Comparison of ENCODE assay signal across 9 mouse cellular contexts in the genomic region with DNA sequence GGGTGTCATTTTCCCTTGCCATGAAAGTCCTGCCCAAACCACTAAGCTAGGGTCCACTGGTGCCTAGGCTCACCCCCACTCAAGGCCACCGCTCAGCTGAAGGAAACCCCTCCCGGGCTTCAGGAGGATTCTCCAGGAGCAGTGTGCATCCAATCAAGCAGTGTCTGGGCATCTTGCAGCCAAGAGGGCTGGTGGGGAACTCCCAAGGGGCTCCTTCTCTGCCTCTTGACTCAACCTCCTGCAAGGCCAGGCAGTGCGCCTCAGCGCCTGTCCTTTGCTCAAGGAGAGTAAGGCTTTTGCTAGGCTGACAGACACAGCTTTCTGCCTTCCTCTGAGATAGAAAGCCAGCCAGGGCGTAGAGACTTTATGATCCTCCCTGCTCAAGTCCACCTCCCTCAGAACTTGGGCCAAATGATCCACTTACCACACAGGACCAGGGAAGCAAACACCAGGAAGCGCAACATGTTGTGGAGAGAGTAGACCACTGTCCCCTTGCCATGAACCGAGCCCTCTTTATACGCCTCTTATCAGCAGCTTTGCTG. TPM values are rescaled to one million over a fixed set of nuclear protein-coding genes. Genes with fewer than 3 reads are reported as not detected.
DNase-seq lines count a peak whose midpoint lies in the region; ATAC-seq lines count a peak whose summit lies in the region.
"Had no signal": no experiment of that assay in that cellular context is flagged by ENCODE, and none has a peak within 500 bp of the region (broad histone marks: within the 10 kb centered on the region; RNA-seq: fewer than 3 reads in every experiment).

Gene Cela1 (minus strand): TSS at position 492 of the 542 bp plus-strand sequence.

- no peak for DNase-seq in heart, adult 9 months (ENCODE audit: low spot score in 2 of 2)
- peak; percentile 86 for DNase-seq in 3T3-L1 (ENCODE audit: low read depth, low spot score)
- peak; percentile 35 to 43 for DNase-seq in adrenal gland, postnatal 36 days
- DNase-seq in layer of hippocampus, adult 8-10 months (ENCODE audit: low spot score in 2 of 2): no peak
- no peak for DNase-seq in cerebellum, postnatal 10 days

- H3K36me3 ChIP-seq in heart, embryonic 13.5 days: 0 out of 2 replicates have a peak, but pooled peaks cover 3% of the 10 kb centered on the region
- no peaks in the 10 kb centered on the region for H3K36me3 ChIP-seq in liver, embryonic 12.5 days
- H3K36me3 ChIP-seq in hindbrain, embryonic 13.5 days: no peaks in the 10 kb centered on the region
- H3K36me3 ChIP-seq: limb, embryonic 15.5 days had no signal

- 0 out of 2 replicates have a peak within 1 kb of the TSS, but pooled peaks have one; percentile 26 for H3K9ac ChIP-seq in heart, embryonic 13.5 days
- peak within 1 kb of the TSS; percentile 14; the same call in 1 of the 2 replicates for H3K9ac ChIP-seq in liver, embryonic 12.5 days
- no peak within 1 kb of the TSS for H3K9ac ChIP-seq in hindbrain, embryonic 13.5 days
- H3K9ac ChIP-seq: limb, embryonic 15.5 days had no signal

- no peak within 1 kb of the TSS for H3K27ac ChIP-seq in heart, embryonic 13.5 days (replicated peaks)
- peak within 1 kb of the TSS; percentile 56; the same call in 1 of the 2 replicates for H3K27ac ChIP-seq in liver, embryonic 12.5 days
- H3K27ac ChIP-seq in hindbrain, embryonic 13.5 days: no peak within 1 kb of the TSS
- H3K27ac ChIP-seq: limb, embryonic 15.5 days had no signal

- 61% methylated on average over 8 of the region's 8 CpGs for WGBS in heart, embryonic 13.5 days
- 50% methylated on average over 8 of the region's 8 CpGs for WGBS in liver, embryonic 12.5 days (ENCODE audit: insufficient replicate concordance)
- 89% methylated on average over 8 of the region's 8 CpGs for WGBS in hindbrain, embryonic 13.5 days

- H3K4me2 ChIP-seq in heart, embryonic 13.5 days: peak within 1 kb of the TSS; percentile 30
- peak within 1 kb of the TSS; percentile 45 for H3K4me2 ChIP-seq in liver, embryonic 12.5 days
- no peak within 1 kb of the TSS for H3K4me2 ChIP-seq in hindbrain, embryonic 13.5 days
- H3K4me2 ChIP-seq: limb, embryonic 15.5 days had no signal

- H3K9me3 ChIP-seq in heart, embryonic 13.5 days: peaks cover 11% of the 10 kb centered on the region
- H3K9me3 ChIP-seq in liver, embryonic 12.5 days (replicated peaks): peaks cover 10% of the 10 kb centered on the region; the same call in 1 of the 2 replicates
- H3K9me3 ChIP-seq in hindbrain, embryonic 13.5 days: 0 out of 2 replicates have a peak, but pooled peaks cover 8% of the 10 kb centered on the region
- H3K9me3 ChIP-seq: limb, embryonic 15.5 days had no signal

- H3K4me3 ChIP-seq in heart, embryonic 13.5 days: no peak within 1 kb of the TSS
- no peak within 1 kb of the TSS for H3K4me3 ChIP-seq in liver, embryonic 12.5 days
- no peak within 1 kb of the TSS for H3K4me3 ChIP-seq in hindbrain, embryonic 13.5 days
- H3K4me3 ChIP-seq: limb, embryonic 15.5 days had no signal

- no peak for ATAC-seq in heart, embryonic 13.5 days (ENCODE audit: extremely low read depth, insufficient number of reproducible peaks, low FRiP score, low TSS enrichment)
- ATAC-seq in liver, embryonic 12.5 days: no peak
- no peak for ATAC-seq in hindbrain, embryonic 13.5 days (ENCODE audit: low FRiP score)

- peaks cover 15% of the 10 kb centered on the region for H3K27me3 ChIP-seq in heart, embryonic 13.5 days (replicated peaks)
- 0 out of 2 replicates have a peak, but pooled peaks cover 9% of the 10 kb centered on the region for H3K27me3 ChIP-seq in liver, embryonic 12.5 days (replicated peaks)
- H3K27me3 ChIP-seq in hindbrain, embryonic 13.5 days: peaks cover 13% of the 10 kb centered on the region; the same call in 1 of the 2 replicates

- peaks cover 28% of the 10 kb centered on the region for H3K4me1 ChIP-seq in heart, embryonic 13.5 days
- H3K4me1 ChIP-seq in liver, embryonic 12.5 days: peaks cover 52% of the 10 kb centered on the region
- peaks cover 10% of the 10 kb centered on the region for H3K4me1 ChIP-seq in hindbrain, embryonic 13.5 days (replicated peaks)

RNA-seq across cellular contexts. Expression of gene Cela1, which starts in this region (rescaled TPM):
- 1.7 TPM in 2 replicates for polyA plus RNA-seq in heart, embryonic 13.5 days (2015; fragmentation: Nextera tagmentation; extraction: Ambion mirVana)
- total RNA-seq in adrenal gland, postnatal 36 days (2021): 10 to 100 TPM; 60.2 to 64.9 TPM
- polyA plus RNA-seq in liver, embryonic 12.5 days (2016; fragmentation: Nextera tagmentation; extraction: Ambion mirVana): 8.7 and 11.0 TPM in 2 replicates
- total RNA-seq in layer of hippocampus, adult 8-10 months (2022): 1 to 10 TPM in 3 of 4 experiments, under 1 TPM in 1; 0.68 to 7.5 (median 5.7) TPM
- 1.4 and 2.1 TPM in 2 replicates for polyA plus RNA-seq in hindbrain, embryonic 13.5 days (2015; fragmentation: Nextera tagmentation; extraction: Ambion mirVana)

Comparison
In these comparisons a context has a peak if more than half of its experiments do, and no peak if none do; other contexts are left out.
1. RNA of gene Cela1 (total RNA-seq): 60.2 to 64.9 TPM in adrenal gland, postnatal 36 days; 0.68 to 7.5 TPM in layer of hippocampus, adult 8-10 months; every median in the first group is over 4 times any median in the second.
2. DNase-seq: peak in 3T3-L1 (single experiment) and adrenal gland, postnatal 36 days (2 of 2); none in heart, adult 9 months (0 of 2), layer of hippocampus, adult 8-10 months (0 of 2) and cerebellum, postnatal 10 days (0 of 2).